Mouse (Mus musculus) heart, adult 9 months (tissue): Measurements from ENCODE around the gene Nr0b2.
A peak's percentile ranks its signal among the peaks of the same experiment; 100 is the strongest.
"Not testable (repeated sequence)": the region's sequence is repeated elsewhere in the genome, so short reads cannot be mapped to it uniquely, and the experiment has no call there.

Experiments
- DNase-seq, 2 experiments: peaks; one replicate each; pipeline ENCODE4 v3.0.0; 2022; ENCODE audit warnings: low spot score in 2 of 2

Gene Nr0b2

DNA sequence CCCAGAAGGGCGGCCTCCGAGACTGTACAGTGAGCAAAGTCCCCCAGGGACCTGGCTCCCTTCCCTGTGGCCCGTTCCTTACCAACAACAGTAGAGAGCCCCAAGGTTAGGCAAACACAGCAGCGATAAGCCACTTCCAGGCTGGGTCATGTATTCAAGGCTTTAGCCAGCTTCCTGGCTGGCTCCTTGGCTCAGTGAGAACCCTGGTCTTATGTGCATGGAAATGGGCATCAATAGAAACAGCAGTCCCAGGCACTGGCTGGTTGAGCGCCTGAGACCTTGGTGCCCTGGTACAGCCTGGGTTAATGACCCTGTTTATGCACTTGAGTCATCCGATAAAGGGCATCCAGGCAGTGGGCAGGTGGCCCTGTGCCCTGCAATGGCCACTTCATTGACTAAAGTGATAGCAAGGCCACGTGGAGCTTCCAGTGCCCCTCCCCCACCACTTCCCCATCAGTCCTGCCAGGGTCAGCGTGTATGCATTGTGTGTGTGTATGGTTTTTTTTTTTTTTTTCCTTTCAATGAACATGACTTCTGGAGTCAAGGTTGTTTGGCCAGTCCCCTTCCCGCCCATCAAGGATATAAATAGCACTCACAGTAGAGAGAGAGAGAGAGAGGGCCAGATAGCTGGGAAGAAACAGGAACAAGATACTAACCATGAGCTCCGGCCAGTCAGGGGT, at the start of gene Nr0b2:
Gene Nr0b2 (plus strand): TSS at position 609 of the 680 bp plus-strand sequence.
- peak; percentile 16 to 38 for DNase-seq

DNA sequence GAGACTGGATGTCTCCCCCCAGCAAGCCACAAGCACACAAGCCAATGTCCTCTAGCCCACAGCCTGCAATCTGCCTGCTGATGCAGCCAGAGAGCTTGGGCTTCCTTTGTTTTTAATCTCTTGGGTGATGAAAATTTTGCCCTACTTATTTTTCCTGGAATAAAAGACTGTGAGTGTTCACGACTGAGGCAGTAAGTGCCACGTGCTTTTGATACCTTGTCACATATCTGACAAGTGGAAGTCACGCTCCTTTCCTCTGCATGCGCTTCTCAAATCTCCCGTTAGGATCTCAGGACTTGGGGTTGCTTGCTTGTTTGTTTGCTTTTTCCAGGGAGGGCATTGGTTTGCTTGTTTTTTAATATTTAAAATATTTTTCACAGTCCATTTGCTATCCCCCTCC, 48.9 kb upstream of the Nr0b2 start:
- no peak for DNase-seq

DNA sequence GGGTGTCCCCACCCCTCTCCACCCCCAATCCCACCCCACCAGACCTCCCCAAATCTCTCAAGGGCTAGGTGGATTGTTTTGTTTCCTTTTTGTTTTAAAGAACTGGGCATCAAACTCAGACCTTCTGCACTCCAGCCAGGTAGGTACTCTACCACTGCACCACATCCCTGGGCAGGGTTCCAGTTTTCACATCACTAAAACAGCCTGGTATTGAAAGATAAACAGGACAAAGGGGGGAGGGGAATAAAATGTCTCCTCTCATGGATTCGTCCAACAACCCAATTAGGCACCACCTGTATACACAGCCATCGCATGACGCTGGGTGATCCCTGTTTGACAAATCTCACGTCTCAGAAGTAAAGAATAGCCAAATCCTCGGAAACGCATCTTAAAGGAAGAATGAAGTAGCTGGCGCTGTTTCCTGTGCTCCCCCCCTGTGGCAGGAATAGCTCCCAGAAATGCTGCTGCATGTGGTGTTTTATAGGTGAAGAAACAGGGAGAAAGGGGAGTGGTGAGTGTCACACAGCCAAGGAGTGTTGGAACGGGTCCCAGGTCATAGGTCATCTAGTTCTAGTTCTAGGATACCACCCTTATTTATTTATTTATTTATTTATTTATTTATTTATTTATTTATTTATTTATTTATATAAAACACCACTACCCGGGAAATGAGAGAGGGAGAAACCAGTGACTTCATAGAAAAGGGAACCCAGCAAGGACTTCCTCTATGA, 48.3 kb upstream of the Nr0b2 start:
- no peak for DNase-seq

DNA sequence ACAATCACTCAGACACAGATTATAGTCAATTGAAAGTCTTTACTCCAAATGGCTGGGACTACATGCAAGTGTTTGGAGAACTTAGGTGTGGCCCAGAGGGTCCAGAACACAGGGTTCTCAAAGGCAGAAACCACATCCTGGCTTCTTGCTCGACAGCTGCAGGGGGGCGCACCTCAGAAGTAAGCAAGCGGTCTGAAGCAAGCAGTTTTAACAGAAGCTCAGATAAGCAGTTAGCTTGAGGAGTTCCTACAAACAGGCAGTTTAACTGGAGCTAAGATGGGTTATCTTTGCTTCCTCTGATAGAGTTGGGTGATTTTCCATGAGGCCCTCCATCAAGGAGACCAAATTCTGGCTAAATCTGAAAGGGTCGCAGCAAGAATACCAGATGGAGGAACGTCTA, 46.6 kb upstream of the Nr0b2 start:
- no peak for DNase-seq

DNA sequence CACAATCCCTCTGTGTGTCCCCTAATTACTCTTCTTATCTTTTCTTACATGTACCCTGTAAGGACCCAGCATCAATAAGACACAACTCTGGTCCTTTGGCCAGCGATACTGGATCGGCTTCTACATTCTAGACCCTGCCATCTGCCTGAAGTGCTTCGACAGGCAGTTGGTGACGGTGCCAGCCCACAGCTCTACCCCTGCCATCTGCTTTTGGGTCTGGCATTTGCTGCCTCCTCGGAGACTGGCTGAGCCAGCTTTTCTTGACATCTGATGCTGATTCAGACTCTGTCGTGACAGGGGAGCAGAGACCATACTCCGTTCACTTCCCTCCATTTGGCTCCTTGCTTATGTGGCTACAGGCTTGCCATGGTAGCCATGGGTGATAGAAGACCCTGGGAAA, 44.2 kb upstream of the Nr0b2 start:
- DNase-seq, result no peak

DNA sequence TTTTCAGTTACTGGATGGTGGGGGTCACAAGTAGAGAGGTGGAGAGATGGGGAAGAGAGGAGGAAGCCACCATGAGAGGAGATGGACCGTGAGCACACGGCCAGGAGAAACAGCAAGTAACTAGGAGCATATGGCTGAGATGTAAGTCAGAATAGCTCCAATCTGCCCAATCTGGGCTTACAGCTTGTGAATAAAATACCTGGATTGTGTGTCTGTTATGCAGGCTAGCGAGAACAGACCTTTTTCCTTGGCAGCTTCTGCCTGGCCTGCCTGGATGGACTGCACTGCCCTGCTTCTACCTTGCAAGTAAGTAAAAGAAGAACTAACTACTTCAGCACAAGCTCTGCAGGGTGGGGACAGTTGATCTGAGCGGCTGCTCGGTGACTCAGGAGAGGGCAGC, 42.1 kb upstream of the Nr0b2 start:
- DNase-seq, result no peak

DNA sequence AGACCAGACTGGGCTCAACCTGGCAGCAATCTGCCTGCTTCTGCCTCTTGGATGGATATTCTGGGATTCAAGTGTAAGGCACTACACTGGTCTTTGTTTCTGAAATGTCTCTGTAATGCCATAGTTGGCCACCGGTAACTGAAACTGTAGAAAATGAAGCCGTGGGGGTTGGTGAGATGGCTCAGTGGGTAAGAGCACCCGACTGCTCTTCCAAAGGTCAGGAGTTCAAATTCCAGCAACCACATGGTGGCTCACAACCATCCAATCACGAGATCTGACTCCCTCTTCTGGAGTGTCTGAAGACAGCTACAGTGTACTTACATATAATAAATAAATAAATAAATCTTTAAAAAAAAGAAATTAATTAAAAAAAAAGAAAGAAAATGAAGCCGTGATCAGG, 40.7 kb upstream of the Nr0b2 start:
- not testable (repeated sequence) for DNase-seq

DNA sequence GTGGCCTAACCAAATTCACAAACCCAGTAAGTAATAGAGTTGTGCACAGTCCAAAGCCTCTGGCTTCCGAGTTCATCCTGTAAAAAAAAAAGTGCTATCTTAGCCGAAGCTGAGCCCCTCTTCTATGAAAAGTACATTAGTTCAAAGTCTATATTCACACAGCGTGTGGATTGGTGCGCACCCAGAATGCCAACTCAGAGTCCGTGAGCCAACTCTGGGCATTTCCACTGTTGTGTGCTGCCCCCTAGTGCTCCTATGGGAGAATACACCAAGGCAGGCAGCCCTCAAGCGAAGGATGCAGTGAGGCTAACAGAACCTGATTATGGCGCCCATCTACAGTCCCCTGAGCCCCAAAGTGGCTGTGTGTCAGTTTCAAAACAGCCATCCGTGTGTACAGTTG, 40.2 kb upstream of the Nr0b2 start:
- peak; percentile 40 to 65 for DNase-seq

DNA sequence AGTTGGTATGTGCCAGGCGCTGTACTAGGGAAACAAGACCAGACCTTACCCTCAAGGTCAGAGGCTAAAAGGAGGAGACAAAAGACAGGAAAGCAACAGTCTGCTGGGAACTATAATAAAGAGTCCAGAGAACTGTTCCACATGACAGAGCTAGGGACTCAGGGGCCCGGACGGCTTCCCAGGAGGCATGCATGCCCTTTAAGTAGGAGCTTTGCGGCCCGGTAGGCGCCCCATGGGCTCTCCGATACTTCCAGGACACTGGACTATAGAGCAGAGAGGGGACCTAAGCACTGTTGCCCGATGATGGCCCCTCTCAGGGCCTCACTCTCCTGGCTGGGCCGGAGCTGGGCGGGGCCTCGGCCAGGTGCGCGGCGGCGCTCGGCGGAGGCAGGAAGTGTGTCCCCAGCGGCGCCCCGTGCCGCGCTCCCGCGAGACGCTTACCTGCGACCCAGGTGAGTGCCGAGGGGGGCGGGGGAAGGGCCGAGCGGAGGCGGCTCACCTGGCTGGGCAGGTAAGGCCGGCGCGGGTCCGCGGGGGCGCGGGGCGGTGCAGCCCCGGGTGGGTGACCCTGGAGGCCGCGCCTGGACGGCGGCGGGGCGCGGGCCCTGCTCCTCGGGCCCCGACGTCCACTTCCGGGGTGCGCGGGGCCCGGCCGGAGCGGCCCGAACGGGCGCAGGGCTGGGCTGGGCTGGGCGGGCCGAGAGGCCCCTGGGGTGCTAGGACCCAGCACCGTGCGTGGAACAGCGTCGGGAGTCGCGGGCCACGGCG, 34.4 kb upstream of the Nr0b2 start, which contains the start of gene Kdf1:
Gene Kdf1 (plus strand): TSS at position 363 of the 768 bp plus-strand sequence.
- DNase-seq, result no peak

DNA sequence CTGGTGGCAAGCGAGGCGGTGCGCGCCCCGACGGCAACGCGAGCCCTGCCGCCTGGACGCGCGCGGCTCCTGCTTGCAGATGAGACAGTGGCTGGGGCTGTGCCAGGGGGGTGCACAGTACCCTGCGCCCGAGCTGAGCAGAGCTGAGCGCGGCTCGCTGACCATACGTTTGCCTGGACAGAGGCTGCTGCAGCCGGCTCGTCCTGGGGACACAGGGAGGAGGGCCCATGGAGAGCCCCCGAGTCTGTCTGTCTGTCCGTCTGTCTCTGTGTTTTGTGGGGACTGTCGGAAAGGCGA, 33.9 kb upstream of the Nr0b2 start:
- no peak for DNase-seq

DNA sequence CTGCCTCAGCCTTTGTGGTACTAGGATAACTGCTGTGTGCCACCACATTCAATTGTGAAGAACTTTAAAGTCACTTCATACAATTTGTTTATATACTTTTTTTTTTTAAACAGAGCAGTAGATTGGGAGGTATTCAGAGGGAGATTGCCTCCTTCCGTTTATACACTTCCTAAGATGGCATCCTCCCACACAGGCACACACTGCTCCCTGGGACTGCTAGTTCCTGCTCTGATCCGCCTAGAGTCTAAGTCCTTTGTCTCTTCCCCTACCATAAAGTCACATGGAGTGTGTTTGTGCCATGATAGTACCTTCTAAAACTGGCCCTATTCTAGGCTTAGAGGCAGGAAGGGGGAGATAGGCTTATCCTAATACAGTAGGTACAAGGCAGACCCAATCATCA, 31.7 kb upstream of the Nr0b2 start:
- no peak for DNase-seq

DNA sequence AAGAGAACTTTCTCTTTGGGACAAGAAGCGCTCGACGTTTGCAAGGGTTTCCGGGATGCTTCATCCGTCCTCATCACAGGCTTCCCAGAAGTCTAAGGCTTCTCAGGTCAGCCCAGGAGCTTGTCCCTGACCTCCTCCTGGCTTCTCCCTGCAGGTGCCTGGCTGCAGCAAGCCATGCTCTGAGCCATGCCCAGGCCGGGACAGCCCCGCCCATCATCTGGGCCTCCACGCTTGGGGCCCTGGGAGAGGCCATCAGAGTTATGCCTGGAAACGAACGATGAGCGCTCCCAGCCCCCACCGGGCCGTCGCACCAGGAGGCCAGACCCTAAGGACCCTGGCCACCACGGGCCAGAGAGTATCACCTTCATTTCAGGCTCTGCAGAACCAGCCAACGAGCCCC, 25.4 kb upstream of the Nr0b2 start:
- no peak for DNase-seq

DNA sequence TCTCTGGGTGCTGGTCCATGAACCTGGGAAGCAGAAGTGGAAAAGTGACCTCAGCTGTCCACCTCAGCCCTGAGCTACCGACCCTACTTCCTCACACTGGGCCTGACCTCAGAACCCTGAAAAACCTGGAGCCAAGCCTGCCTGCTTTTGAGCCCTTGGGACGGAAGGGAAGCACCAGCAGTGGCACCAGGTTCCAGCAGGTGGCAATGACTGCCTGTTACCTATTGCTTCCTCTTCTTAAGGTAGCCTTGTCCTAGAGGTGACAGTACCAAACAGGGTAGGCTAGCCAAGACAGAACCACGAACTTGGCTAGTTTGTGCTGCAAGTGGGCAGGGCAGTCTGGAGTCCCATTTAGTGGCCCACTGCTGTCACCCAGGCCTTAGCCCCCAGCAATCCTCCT, 20.4 kb upstream of the Nr0b2 start:
- no peak for DNase-seq

DNA sequence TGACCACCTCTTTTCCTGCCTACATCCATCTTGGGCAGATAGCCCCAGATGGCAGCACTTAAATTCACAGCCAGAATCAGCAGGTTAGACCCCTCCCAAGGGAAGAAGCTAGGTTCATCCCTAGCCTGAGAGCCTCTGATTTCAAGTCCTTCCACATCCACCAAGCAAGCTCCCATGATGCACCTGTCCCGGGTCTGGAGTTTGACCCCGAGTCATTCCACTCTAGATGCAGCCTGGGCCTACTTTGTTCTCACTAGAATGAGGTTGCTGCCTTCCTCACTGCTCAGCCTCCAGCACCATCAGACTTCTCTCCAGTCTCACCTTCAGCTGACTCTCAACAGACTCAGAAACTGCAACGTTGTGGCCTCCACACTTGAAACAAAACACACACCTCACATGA, 17.1 kb upstream of the Nr0b2 start:
- no peak for DNase-seq

DNA sequence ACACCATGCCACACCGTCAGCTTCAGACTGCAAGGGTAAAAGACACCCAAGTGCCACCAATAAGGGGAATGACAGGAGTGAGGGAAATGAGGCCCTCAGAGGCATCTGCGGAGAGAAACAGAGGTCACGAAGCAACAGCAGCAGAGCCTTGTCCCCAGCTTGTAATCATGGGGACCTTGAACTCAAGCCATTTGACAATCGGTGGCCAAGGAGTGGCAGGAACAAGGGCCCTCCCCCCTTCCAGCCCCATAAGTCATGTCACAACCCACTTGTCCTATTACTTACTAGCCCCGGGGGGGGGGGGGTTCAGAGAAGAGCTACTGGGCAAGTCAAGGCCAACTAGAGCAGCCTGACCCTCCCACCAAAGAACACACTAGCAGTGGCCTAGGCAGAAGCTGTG, 16.5 kb upstream of the Nr0b2 start:
- DNase-seq, result no peak

DNA sequence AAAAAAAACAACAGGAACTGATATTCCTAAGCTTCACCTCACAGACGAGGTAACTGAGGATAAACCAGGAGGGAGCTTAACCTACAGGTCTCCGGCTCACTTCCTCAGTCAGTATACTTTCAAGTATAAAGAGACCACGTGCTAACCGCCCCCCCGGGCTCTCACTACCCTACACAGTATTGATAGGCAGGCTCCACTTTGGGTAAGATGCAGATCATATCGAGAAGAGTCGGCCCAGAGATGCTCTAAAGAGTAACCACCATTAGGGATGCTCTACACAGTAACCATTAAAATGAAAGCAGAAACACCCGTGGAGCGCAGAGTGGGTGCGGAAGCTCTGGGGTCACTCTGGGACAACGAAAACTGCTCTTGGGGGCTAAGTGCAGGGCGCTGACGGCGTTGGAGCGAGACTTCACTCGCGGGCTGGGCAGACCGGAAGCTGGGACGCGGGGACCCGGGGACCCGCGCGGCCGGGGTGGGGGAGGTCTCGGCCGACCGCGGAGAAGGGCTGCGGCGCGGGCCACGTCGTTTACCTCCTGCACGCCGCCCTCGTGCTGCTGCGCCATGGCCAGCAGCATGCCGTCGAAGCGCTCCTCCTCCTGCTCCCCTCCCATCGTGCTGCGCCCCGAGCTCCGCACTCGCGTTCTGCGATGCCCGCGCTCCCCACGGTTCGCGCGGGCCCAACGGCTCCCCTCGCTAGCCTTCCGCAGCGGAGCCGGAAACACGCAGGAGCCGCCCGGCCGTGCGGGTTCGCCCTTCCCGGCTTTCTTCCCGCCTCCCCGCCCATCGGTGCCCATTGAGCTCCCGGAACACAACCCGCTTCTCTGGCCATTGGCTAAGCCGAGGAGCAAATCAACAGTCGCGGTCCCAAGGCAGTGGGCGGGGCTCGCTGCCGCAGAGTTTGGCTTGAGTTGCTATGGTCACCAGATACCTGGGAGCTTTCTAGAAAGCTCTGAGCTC, 7.6 kb upstream of the Nr0b2 start, which contains the start of gene Nudc:
Gene Nudc (minus strand): TSS at position 725 of the 960 bp plus-strand sequence.
- DNase-seq, result peak; percentile 96 to 97

DNA sequence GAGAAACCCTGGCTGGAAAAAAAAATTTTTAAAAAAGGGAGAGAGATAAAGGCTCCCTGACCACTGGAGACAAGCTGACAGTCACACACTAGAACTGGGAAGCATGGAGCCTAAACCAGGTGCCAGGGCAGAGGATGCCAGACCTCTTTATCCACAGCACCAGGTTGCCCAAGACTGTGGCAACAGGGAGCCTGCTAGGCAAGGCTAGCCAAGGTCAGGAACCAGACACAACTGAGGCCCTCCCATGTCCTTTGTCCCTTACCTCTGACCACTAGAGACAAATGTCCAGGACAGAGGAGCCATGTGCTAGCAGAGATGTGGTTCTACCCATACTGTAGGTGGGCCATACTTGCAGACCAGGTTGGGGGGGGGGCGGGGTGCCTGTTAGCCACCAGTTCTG, 1.1 kb upstream of the Nr0b2 start:
- no peak for DNase-seq

DNA sequence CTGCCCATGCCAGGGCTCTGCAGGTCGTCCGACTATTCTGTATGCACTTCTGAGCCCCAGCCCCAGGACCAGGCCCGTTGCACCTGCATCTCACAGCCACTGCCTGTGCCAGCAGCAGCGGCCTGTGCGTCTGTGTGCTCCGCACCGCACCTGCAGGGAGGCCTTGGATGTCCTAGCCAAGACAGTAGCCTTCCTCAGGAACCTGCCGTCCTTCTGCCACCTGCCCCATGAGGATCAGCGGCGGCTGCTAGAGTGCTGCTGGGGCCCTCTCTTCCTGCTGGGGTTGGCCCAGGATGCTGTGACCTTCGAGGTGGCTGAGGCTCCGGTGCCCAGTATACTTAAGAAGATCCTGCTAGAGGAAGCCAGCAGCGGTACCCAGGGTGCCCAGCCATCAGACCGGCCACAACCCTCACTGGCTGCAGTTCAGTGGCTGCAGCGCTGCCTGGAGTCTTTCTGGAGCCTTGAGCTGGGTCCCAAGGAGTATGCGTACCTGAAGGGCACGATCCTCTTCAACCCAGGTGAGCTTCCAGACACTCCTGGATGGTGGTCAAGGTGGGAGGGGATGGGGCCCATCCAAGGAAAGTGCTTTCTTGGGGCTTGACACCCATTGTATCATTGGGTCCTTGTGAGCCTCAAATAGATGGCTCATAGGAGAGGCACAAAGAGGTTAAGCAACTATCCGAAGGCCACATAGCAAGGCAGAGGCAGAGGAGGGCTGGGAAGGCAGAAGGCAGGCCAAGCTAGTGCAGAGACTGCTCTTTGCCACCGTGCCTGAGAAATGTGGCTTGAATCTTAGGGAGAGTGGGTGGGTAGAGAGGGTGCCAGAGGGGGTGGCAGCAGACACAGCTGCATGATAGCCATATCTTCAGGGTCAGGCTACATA, 513 bp downstream of the Nr0b2 start:
- DNase-seq, result peak in 1 of 2 experiments; percentile 12

DNA sequence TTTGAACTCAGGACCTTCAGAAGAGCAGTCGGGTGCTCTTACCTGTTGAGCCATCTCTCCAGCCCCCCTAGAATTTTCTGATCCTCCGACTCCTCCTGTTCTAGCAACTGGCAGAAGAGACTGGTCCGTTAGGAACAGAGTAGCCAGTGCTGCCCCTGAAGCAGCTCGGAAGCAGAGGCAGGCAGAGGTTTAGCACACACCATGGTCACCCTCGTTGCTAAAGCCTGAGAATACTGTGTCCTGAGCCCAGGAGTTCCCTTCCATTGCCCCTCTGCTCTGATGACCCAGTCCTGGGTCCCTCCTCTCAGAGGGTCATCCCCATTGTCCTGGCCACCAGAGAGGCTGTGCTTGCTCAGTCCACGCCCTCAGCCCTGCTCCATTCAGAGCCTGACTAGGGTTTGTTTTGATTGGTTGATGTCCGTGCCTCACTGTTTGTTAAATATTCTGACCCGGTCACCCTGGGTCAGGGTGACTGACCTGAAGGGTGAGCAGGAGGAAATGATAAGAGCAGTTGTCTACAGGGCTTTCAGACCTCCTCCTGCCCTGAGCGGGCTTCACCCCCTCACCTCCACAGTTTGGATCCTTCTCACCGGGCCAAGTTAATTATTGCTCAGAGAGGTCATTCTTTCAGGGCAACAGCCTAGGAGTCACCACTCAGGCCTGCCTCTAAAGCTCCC, 4.0 kb downstream of the Nr0b2 start:
- DNase-seq, result no peak

DNA sequence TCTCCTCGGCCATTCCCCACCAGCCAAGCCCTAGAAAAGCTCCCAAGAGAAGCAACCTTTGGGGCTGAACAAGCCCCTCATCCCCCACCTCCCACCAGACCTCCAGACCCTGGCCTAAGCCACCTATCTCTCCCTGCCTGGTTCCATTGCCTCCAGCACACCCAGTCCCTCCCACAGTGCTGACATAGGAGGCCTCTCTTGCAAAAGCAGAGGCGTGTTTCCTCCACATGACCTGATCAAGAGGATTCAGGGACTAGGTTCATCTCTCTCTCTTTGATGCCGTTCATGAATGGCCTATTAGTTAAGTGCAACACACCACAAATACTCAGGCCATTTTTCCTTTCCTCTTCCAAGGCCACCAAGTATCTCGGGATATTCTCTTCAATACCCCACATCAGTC, 6.7 kb downstream of the Nr0b2 start:
- DNase-seq, result no peak
